Mouse (Mus musculus) liver, embryonic 11.5 days (tissue): Measurements from ENCODE around the gene Ak7. TPM values are rescaled to one million over a fixed set of nuclear protein-coding genes. Genes with fewer than 3 reads are reported as not detected.
A peak's percentile ranks its signal among the peaks of the same experiment; 100 is the strongest.

Source experiments
- ATAC-seq: fragments of 200-750 bp; cut with Nextera tagmentation; replicated peaks from 2 replicates; pipeline ENCODE4 v1.8.0; 2017; ENCODE audit warnings: moderate number of reproducible peaks, mild to moderate bottlenecking, moderate TSS enrichment, moderate library complexity; ENCODE audit not compliant: low FRiP score
- DNase-seq: peaks from one replicate; pipeline ENCODE4 v3.0.0-alpha.2; 2017; ENCODE audit warnings: low spot score
- H3K27ac ChIP-seq: fragments of 300-500 bp; sonication (generic); 2 replicates; pipeline ENCODE4 v1.5.1; 2014; ENCODE audit warnings: mild to moderate bottlenecking, low read depth, low read length, control low read depth
- H3K27me3 ChIP-seq: fragments of 300-500 bp; sonication (generic); replicated peaks from 2 replicates; pipeline ENCODE4 v1.6.1; 2014; ENCODE audit warnings: low read length, mixed read lengths; ENCODE audit not compliant: control insufficient read depth, insufficient read depth
- H3K36me3 ChIP-seq: fragments of 300-500 bp; sonication (generic); 2 replicates; pipeline ENCODE4 v1.6.1; 2014; ENCODE audit warnings: mild to moderate bottlenecking, low read length, moderate library complexity, mixed read lengths; ENCODE audit not compliant: control insufficient read depth, insufficient read depth
- H3K4me1 ChIP-seq: fragments of 300-500 bp; sonication (generic); replicated peaks from 2 replicates; pipeline ENCODE4 v1.6.1; 2014; ENCODE audit warnings: low read length, mixed read lengths; ENCODE audit not compliant: control insufficient read depth, insufficient read depth
- H3K4me2 ChIP-seq: fragments of 300-500 bp; sonication (generic); 2 replicates; pipeline ENCODE4 v1.6.1; 2014; ENCODE audit warnings: mild to moderate bottlenecking, control low read depth, moderate library complexity
- H3K4me3 ChIP-seq: fragments of 300-500 bp; sonication (generic); 2 replicates; pipeline ENCODE4 v1.5.1; 2014; ENCODE audit warnings: low read depth, low read length, control low read depth
- H3K9ac ChIP-seq: fragments of 300-500 bp; sonication (generic); 2 replicates; pipeline ENCODE4 v1.6.1; 2014; ENCODE audit warnings: low read depth, low read length, control low read depth
- H3K9me3 ChIP-seq: fragments of 300-500 bp; sonication (generic); 2 replicates; pipeline ENCODE4 v1.6.1; 2016; ENCODE audit warnings: low read length, inconsistent platforms, mixed read lengths; ENCODE audit not compliant: control insufficient read depth
- WGBS: fragments of 180-500 bp; shearing (Covaris S2); extraction: QIAGEN DNeasy Blood & Tissue Kit; methylation state at CpG from one replicate; pipeline ENCODE4 v1.1.7; 2014; 5-methylcytosine and 5-hydroxymethylcytosine counted together
- polyA plus RNA-seq: library from polyadenylated mRNA; unstranded; fragments of >200 nt; fragmentation: Nextera tagmentation; extraction: Ambion mirVana; gene quantifications from 2 replicates; pipeline ENCODE4 v1.2.1, GENCODE M21; 2014

Gene Ak7
- polyA plus RNA-seq, 1 experiment from 2014 or later = 0.10 TPM

- 82% methylated on average over 6 of the region's 6 CpGs for WGBS
Measured at GRCm38 (mm10) chr12:105810608-105811007, 104.8 kb downstream of the Ak7 start.

GRCm38 (mm10) chr12:105813957-105814356 is 108.2 kb downstream of the Ak7 start:
- Histone ChIP-seq H3K4me2 (no peak overlapping the region), H3K4me3 (no peak overlapping the region), H3K27ac (no peak overlapping the region), H3K9me3 (no peaks in the 10 kb centered on the region), H3K9ac (no peak overlapping the region), H3K4me1 (no peaks in the 10 kb centered on the region), H3K36me3 (peaks cover 28% of the 10 kb centered on the region; the same call in 1 of the 2 replicates), H3K27me3 (no peaks in the 10 kb centered on the region)
- ATAC-seq = no peak
- 86% methylated on average over 6 of the region's 6 CpGs for WGBS
- DNase-seq = no peak

More at GRCm38 (mm10) chr12:105810608-105811007, 104.8 kb downstream of the Ak7 start:
- Histone ChIP-seq H3K36me3 (peaks cover 33% of the 10 kb centered on the region; the same call in 1 of the 2 replicates), H3K4me2 (no peak overlapping the region), H3K4me3 (no peak overlapping the region), H3K4me1 (no peaks in the 10 kb centered on the region), H3K9ac (no peak overlapping the region), H3K27me3 (no peaks in the 10 kb centered on the region), H3K9me3 (no peaks in the 10 kb centered on the region), H3K27ac (no peak overlapping the region)
- DNase-seq (no peak), ATAC-seq (no peak; the same call in 1 of the 2 replicates)

DNA sequence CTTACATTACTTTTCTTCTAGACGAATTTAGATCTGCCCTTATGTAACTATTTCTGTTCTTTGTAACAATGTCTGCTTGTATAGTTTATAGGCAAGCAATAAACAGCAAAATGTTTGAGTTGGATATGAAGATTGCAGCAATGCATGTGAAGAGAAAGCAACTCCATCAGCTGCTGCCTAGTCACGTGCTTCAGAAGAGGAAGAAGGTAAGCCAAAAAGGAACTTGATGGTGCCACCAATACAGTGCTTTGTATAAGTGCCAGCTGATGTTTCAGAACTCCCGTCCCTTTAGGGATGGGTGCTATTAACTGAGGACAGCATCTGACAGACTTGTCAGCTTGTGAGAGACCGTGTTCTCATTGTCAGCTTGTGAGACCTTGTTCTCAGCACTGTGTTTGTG is 117.7 kb downstream of the Ak7 start:
- Histone ChIP-seq H3K9ac (no peak overlapping the region), H3K27ac (no peak overlapping the region), H3K4me2 (no peak overlapping the region), H3K36me3 (peaks cover 50% of the 10 kb centered on the region), H3K4me3 (no peak overlapping the region), H3K27me3 (no peaks in the 10 kb centered on the region), H3K4me1 (peaks cover 8% of the 10 kb centered on the region), H3K9me3 (no peaks in the 10 kb centered on the region)
- DNase-seq (no peak), ATAC-seq (no peak)
- 83% methylated on average over 4 of the region's 4 CpGs for WGBS

GRCm38 (mm10) chr12:105824743-105825142 is 119.0 kb downstream of the Ak7 start:
- H3K27me3 ChIP-seq = no peaks in the 10 kb centered on the region
- H3K4me1 ChIP-seq = peaks cover 8% of the 10 kb centered on the region
- H3K9me3 ChIP-seq = no peaks in the 10 kb centered on the region
- no peak overlapping the region for H3K4me3 ChIP-seq
- peak overlapping the region; percentile 58; the same call in 1 of the 2 replicates for H3K27ac ChIP-seq
- peak; percentile 95 for ATAC-seq
- H3K36me3 ChIP-seq = peaks cover 58% of the 10 kb centered on the region
- 42% methylated on average over 8 of the region's 8 CpGs for WGBS
- H3K4me2 ChIP-seq = no peak overlapping the region
- DNase-seq = no peak
- H3K9ac ChIP-seq = no peak overlapping the region

- peaks cover 8% of the 10 kb centered on the region for H3K4me1 ChIP-seq
- no peak for DNase-seq
- H3K9ac ChIP-seq = no peak overlapping the region
- no peaks in the 10 kb centered on the region for H3K9me3 ChIP-seq
- no peak overlapping the region for H3K4me3 ChIP-seq
- ATAC-seq = no peak
- H3K27me3 ChIP-seq = no peaks in the 10 kb centered on the region
- H3K4me2 ChIP-seq = no peak overlapping the region
- H3K27ac ChIP-seq = peak overlapping the region; percentile 58; the same call in 1 of the 2 replicates
- 88% methylated on average over 4 of the region's 4 CpGs for WGBS
- H3K36me3 ChIP-seq = peaks cover 61% of the 10 kb centered on the region
Measured at GRCm38 (mm10) chr12:105825266-105825665, 119.5 kb downstream of the Ak7 start.

Other genes with a start within 250 kb of the Ak7 start
- gene Bdkrb2, start 142.8 kb upstream of the Ak7 start, polyA plus RNA-seq = not detected in 2 replicates
- gene Bdkrb1, start 102.9 kb upstream of the Ak7 start, polyA plus RNA-seq = 0.31 and 0.37 TPM in 2 replicates
- gene Gskip, start 21.1 kb upstream of the Ak7 start, polyA plus RNA-seq = 27.5 and 28.4 TPM in 2 replicates
- 26.3 and 28.2 TPM in 2 replicates for gene Atg2b, start 20.8 kb upstream of the Ak7 start, polyA plus RNA-seq
- 178 and 192 TPM in 2 replicates for gene Papola, start 78.7 kb downstream of the Ak7 start, polyA plus RNA-seq